Mouse (Mus musculus) lung, embryonic 16.5 days (tissue): ENCODE measurements around the gene Oas1c. TPM values are rescaled to one million over a fixed set of nuclear protein-coding genes. Genes with fewer than 3 reads are reported as not detected.
A peak's percentile ranks its signal among the peaks of the same experiment; 100 is the strongest.

ENCODE experiments used
- ATAC-seq: fragments of 200-750 bp; cut with Nextera tagmentation; 2 replicates; pipeline ENCODE4 v1.8.0; 2017; ENCODE audit warnings: low read depth, mild to moderate bottlenecking, moderate library complexity
- H3K27ac ChIP-seq: fragments of 300-500 bp; sonication (generic); 2 replicates; pipeline ENCODE4 v1.5.1; 2014; ENCODE audit warnings: mild to moderate bottlenecking, control low read depth, low read length
- H3K27me3 ChIP-seq: fragments of 300-500 bp; sonication (generic); 2 replicates; pipeline ENCODE4 v1.6.1; 2014; ENCODE audit warnings: low read depth, low read length, mixed read lengths; ENCODE audit not compliant: control insufficient read depth, insufficient read depth
- H3K36me3 ChIP-seq: fragments of 300-500 bp; sonication (generic); 2 replicates; pipeline ENCODE4 v1.6.1; 2014; ENCODE audit warnings: low read length; ENCODE audit not compliant: control insufficient read depth, insufficient read depth
- H3K4me1 ChIP-seq: fragments of 300-500 bp; sonication (generic); replicated peaks from 2 replicates; pipeline ENCODE4 v1.6.1; 2014; ENCODE audit warnings: low read length, mixed read lengths; ENCODE audit not compliant: control insufficient read depth, insufficient read depth
- H3K4me2 ChIP-seq: fragments of 300-500 bp; sonication (generic); 2 replicates; pipeline ENCODE4 v1.6.1; 2014; ENCODE audit warnings: low read depth, low read length, control low read depth
- H3K4me3 ChIP-seq: fragments of 300-500 bp; sonication (generic); 2 replicates; pipeline ENCODE4 v1.5.1; 2014; ENCODE audit warnings: mild to moderate bottlenecking, low read length, control low read depth
- H3K9ac ChIP-seq: fragments of 300-500 bp; sonication (generic); 2 replicates; pipeline ENCODE4 v1.6.1; 2014; ENCODE audit warnings: low read length, control low read depth
- H3K9me3 ChIP-seq: fragments of 300-500 bp; sonication (generic); 2 replicates; pipeline ENCODE4 v1.6.1; 2016; ENCODE audit warnings: low read length; ENCODE audit not compliant: control insufficient read depth
- WGBS: fragments of 180-500 bp; shearing (Covaris S2); extraction: QIAGEN DNeasy Blood & Tissue Kit; methylation state at CpG from one replicate; pipeline ENCODE4 v1.1.7; 2014; 5-methylcytosine and 5-hydroxymethylcytosine counted together
- polyA plus RNA-seq: library from polyadenylated mRNA; unstranded; fragments of >200 nt; fragmentation: Nextera tagmentation; extraction: Ambion mirVana; gene quantifications from 2 replicates; pipeline ENCODE4 v1.2.1, GENCODE M21; 2015

Oas1c gene
- 0.69 and 1.1 TPM in 2 replicates for polyA plus RNA-seq

DNA sequence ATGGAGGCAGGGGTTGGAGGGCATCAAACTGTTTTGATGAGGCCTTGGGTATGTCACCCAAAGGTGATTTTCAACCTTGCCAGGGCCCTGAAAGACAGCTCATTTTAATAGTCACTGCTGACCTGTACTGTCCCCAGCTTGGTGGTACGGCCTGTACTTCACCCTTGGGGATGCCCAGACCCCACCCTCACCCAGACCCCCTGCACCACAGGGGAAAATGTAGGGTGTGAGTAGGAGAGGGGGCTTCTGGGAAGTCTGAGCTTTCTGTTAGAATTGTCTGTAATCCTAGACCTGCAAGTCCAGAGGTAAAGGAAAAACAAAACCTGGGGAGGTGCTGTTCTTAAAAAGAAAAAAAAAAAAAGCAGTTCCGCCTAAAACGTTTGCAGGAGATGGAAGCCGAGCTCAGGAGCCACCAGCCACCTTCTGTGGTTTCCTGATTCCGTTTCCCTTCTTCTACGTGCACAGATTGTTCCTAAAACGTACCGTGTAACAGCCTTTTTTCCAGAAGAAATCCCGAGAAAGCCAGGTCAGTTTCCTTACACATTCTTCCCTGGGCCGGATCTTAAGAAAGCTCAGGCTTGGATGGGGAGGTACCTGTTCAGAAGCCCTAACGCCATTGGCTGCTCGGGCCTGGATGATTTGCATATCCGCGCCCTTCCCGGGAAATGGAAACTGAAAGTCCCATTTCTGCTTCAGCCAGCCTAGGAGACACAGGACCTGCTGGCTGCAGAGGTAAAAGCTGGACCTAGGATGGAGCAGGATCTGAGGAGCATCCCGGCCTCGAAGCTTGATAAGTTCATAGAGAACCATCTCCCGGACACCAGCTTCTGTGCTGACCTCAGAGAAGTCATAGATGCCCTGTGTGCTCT is at the start of gene Oas1c:
Oas1c (minus strand) TSS at position 564 of the 869 bp plus-strand sequence.
- 3% methylated on average over 18 of the region's 18 CpGs for WGBS
- Histone ChIP-seq H3K27me3 (no peaks in the 10 kb centered on the region), H3K4me3 (peak within 1 kb of the TSS; percentile 55), H3K4me2 (peak within 1 kb of the TSS; percentile 66), H3K9ac (peak within 1 kb of the TSS; percentile 67), H3K9me3 (no peaks in the 10 kb centered on the region), H3K27ac (peak within 1 kb of the TSS; percentile 77), H3K36me3 (no peaks in the 10 kb centered on the region), H3K4me1 (peaks cover 4% of the 10 kb centered on the region; the same call in 1 of the 2 replicates)
- peak; percentile 93 for ATAC-seq

DNA sequence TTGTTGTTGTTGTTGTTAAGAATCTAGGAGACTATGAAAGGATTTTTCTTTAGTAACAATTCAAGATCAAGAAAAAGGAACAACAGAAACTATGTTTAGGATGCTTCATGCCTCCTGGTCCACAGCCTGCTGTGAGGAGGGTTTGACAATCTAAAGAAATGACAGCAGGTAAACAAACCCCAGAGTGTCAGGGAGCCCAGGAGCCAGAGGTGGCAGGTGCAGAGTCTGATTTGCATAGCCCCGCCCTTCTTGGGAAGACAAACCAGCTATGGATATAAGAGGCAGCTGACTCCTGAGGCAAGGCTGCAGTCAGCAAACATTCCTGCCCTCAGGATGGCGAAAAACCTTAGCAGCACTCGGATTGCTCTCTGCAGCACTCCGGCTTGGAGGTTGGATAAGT is 48.8 kb upstream of the Oas1c start, which contains the start of gene Oas1h:
Oas1h (plus strand) TSS at position 301 of the 400 bp plus-strand sequence.
- H3K9me3 ChIP-seq = no peaks in the 10 kb centered on the region
- no peaks in the 10 kb centered on the region for H3K36me3 ChIP-seq
- no peak within 1 kb of the TSS for H3K27ac ChIP-seq
- 29% methylated on average over 4 of the region's 4 CpGs for WGBS
- H3K4me3 ChIP-seq = no peak within 1 kb of the TSS
- no peaks in the 10 kb centered on the region for H3K27me3 ChIP-seq
- H3K4me2 ChIP-seq = no peak within 1 kb of the TSS
- no peak for ATAC-seq
- no peaks in the 10 kb centered on the region for H3K4me1 ChIP-seq
- H3K9ac ChIP-seq = no peak within 1 kb of the TSS

DNA sequence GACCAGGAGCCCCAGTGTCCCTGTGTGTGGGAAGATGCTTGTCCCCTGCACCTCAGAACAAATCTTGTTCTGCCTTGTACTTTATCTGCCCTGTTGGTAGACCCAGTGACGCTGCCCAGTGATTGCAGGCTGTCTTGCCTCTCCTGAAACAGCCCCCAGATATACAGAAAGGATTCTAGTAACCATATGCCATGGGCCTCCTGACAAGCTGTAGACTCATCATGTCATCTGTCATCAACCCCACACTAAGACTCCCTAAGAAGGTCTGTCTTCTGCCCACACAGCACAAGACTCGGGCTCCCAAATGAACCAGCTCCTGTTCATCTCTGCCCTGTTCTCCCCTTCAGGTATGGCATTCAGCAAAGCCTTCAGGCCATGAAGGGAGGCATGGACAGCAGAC is 46.9 kb upstream of the Oas1c start:
- Histone ChIP-seq H3K36me3 (no peaks in the 10 kb centered on the region), H3K9me3 (peaks cover 2% of the 10 kb centered on the region), H3K4me1 (no peaks in the 10 kb centered on the region), H3K27me3 (no peaks in the 10 kb centered on the region), H3K27ac (no peak overlapping the region), H3K4me2 (no peak overlapping the region), H3K9ac (no peak overlapping the region), H3K4me3 (no peak overlapping the region)
- WGBS = 63% methylated on average over 2 of the region's 2 CpGs
- no peak for ATAC-seq

DNA sequence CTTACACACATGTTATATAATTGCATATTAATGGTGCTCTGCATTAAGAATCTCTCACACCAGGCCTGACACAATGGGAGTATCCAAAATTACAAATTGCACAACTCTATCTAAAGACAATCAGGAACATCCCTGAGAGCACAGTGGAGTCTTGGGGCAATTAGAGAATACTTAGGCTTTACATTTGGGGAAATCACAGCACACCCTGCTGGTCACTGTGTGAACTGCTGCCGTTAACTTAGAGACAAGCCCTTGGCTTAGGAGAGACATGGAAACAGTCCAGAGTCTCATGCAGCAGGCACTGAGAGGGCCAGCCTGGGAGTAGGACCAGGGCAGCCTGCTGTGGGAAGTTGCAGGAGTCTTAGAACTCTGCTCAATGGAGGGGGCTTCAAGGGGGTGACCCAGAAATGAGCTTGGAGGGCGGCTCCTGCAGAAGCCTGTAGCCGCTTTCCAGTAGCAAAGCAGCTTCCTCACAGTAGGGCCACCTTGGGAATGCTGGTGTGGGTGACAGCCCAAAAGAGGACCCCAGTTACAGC is 37.4 kb upstream of the Oas1c start:
- Histone ChIP-seq H3K36me3 (no peaks in the 10 kb centered on the region), H3K4me1 (no peaks in the 10 kb centered on the region), H3K4me3 (no peak overlapping the region), H3K27me3 (no peaks in the 10 kb centered on the region), H3K4me2 (no peak overlapping the region), H3K27ac (no peak overlapping the region), H3K9ac (no peak overlapping the region), H3K9me3 (peaks cover 5% of the 10 kb centered on the region)
- 57% methylated on average over 3 of the region's 3 CpGs for WGBS
- no peak for ATAC-seq

GRCm38 (mm10) chr5:120847067-120847466 is 34.8 kb upstream of the Oas1c start, which contains the start of gene Oas1f:
Oas1f (plus strand) TSS chr5:120847367.
- Histone ChIP-seq H3K27me3 (no peaks in the 10 kb centered on the region), H3K4me3 (no peak within 1 kb of the TSS), H3K36me3 (no peaks in the 10 kb centered on the region), H3K9me3 (no peaks in the 10 kb centered on the region), H3K27ac (no peak within 1 kb of the TSS), H3K4me2 (no peak within 1 kb of the TSS), H3K9ac (no peak within 1 kb of the TSS), H3K4me1 (no peaks in the 10 kb centered on the region)
- ATAC-seq = no peak
- WGBS = 59% methylated on average over 4 of the region's 4 CpGs

GRCm38 (mm10) chr5:120844713-120845112 is 32.4 kb upstream of the Oas1c start:
- Histone ChIP-seq H3K4me2 (no peak overlapping the region), H3K4me3 (no peak overlapping the region), H3K36me3 (no peaks in the 10 kb centered on the region), H3K9ac (no peak overlapping the region), H3K9me3 (no peaks in the 10 kb centered on the region), H3K4me1 (no peaks in the 10 kb centered on the region), H3K27ac (no peak overlapping the region), H3K27me3 (no peaks in the 10 kb centered on the region)
- 0 out of 2 replicates have a peak, but pooled peaks have one; percentile 56 for ATAC-seq
- WGBS = 62% methylated on average over 3 of the region's 3 CpGs

DNA sequence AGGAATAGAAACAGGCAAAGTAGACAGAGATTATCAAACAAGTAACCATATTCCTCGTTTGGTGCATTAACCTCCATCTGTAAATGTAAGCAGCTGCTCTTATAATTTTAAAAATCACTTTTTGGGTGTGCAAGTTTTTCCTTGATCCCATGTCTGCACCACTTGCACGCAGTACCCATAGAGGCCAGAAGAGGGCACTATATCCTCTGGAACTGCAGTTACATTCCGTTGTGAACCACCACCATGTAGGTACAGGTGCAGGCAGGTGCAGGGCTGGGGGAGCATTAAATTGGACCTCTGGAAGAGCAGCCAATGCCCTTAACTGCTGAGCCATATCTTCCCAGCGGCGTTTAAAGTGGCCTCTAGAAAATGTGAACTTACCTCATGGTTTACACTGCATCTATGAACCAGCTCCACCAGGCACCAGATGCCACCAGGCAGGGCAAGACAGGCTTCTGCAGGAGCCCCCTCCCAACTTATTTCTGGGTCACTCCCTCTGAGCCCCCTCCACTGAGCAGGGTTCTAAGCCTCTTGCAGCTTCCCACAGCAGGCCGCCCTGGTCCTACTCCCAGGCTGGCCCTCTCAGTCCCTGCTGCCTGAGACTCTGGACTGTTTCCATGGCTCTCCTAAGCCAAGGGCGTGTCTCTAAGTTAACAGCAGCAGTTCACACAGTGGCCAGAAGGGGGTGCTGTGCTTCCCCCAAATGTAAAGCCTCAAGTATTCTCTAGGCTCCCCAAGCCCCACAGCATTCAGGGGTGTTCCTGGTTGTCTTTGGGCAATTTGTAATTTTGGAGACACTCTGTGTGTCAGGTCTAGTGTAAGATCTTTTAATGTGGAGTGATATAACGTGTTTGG is 24.6 kb upstream of the Oas1c start:
- Histone ChIP-seq H3K9ac (no peak overlapping the region), H3K4me1 (no peaks in the 10 kb centered on the region), H3K9me3 (no peaks in the 10 kb centered on the region), H3K27ac (no peak overlapping the region), H3K4me2 (no peak overlapping the region), H3K4me3 (no peak overlapping the region), H3K27me3 (peaks cover 6% of the 10 kb centered on the region; the same call in 1 of the 2 replicates), H3K36me3 (no peaks in the 10 kb centered on the region)
- WGBS = 5% methylated on average over 8 of the region's 8 CpGs
- ATAC-seq = no peak

GRCm38 (mm10) chr5:120833335-120834280 is 21.3 kb upstream of the Oas1c start:
- no peak overlapping the region for H3K4me3 ChIP-seq
- WGBS = 14% methylated on average over 17 of the region's 17 CpGs
- H3K36me3 ChIP-seq = no peaks in the 10 kb centered on the region
- no peaks in the 10 kb centered on the region for H3K4me1 ChIP-seq
- peaks cover 6% of the 10 kb centered on the region; the same call in 1 of the 2 replicates for H3K27me3 ChIP-seq
- no peak overlapping the region for H3K9ac ChIP-seq
- ATAC-seq = no peak
- no peak overlapping the region for H3K27ac ChIP-seq
- H3K9me3 ChIP-seq = no peaks in the 10 kb centered on the region
- no peak overlapping the region for H3K4me2 ChIP-seq
